Mouse (Mus musculus) gastrocnemius, adult 8-10 months (tissue): ENCODE data around the gene Zfp652. TPM values are rescaled to one million over a fixed set of nuclear protein-coding genes. Genes with fewer than 3 reads are reported as not detected.
A peak's percentile ranks its signal among the peaks of the same experiment; 100 is the strongest.

Experiments used
- DNase-seq, 2 experiments: peaks; one replicate each; pipeline ENCODE4 v3.0.0; 2022; ENCODE audit warnings: low spot score in 2 of 2
- total RNA-seq, 4 experiments: library from RNA; stranded (reverse); gene quantifications; 2 replicates each; pipeline ENCODE4 v1.2.4; 2022

Zfp652 gene
- total RNA-seq, 4 experiments from 2014 or later: 107 to 171 (median 133) TPM

DNA sequence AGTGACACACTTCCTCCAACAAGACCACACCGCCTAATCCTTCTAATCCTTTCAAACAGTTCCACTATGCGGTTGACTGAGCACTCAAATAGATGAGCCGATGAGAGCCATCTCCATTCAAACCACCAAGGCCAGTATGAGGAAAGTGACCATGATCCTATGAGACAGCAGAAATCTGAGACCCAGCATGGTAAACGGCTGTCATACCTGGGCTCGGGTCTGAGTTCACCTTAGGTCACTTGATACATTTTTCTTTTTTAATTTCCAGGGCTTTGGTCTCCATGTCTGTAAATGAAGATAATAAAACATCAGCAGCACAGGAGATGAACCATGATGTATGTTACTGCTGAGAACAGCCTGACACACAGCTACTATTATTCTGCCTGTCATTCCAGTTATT is 95.4 kb downstream of the Zfp652 start:
- no peak for DNase-seq

DNA sequence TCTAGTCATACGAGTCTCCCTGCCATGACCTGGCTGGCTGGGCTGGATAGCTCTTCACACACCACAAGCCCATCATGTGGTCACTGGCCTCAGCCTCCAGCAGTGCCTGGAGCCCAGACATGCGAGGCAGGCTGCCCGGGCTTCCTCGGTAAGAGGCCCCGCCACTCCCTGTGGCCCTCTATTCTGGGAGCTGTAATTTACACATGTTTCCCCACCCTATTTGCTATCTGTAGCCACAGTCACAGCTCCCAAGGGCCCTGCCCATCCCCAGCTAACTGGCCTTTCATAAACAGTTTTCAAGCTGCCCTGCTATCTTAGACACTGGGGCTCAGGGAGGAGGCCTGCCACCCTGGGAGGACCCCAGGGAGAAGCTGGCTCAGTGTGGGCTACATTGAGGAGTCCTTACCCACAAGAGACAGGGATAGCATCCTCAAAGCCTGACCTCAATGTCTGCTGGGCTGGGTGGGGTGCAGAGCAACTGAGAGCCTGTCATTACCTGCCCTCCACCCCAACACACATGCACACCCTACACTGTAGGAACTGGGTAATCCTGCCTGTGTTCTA is 96.1 kb downstream of the Zfp652 start:
- peak; percentile 67 to 88 for DNase-seq

DNA sequence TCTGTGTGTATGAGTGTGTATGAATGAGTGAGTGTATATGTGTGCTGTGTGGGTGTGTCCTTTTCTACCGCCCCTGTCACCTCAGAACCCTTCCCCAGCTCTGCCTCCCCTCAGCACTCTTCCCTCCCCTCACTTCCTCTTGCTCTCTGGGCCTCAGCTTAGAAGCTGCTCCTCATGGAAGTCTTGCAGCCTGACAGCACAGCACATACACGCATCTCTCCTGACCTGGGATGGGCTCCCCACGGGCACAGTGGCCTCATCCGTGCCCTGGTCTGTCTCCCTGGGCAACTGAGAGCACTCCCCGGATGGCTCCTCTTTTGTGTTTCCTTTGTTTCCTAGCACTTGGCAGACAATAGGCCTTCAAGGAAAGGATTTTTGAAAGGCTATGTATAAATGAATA is 97.1 kb downstream of the Zfp652 start:
- DNase-seq: no peak

DNA sequence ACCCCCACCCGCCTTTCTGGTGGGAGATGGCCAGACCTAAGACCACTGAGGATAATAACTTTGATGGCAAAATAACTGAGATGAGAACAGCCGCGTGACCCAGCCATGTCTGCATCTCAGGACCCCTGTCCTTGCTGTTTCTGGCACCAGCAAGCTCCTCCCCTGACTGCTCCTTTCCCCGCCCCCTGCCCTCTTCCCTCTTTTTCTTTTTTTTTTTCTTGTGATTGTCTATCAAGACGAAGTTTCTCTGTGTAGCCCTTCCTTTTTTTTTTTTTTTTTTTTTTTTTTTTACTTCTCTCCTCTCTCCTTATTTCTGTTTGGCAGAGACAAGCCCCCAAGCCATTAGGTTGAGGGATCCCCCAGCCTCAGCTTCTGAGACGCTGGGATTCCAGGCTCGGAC is 98.4 kb downstream of the Zfp652 start:
- DNase-seq: no peak

DNA sequence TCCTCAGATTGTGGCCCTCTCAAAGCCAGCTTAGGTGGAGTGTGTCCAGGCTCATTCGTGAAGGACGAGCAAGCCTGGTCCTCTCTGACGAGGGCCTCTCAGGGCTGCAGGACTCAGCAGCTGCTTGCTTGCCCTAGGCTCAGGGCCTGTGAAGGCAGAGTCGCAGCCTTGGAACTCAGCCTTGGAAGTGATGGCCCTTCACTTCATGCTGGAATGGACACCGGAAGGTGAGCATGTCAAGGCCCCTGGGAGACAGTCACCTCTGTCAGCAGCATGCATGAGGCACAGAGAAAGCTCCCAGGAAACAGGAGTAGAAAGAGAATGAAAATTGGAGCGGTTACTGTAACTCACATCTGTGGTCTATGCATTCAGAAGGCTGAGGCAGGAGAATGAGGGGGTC is 99.3 kb downstream of the Zfp652 start:
- no peak for DNase-seq

DNA sequence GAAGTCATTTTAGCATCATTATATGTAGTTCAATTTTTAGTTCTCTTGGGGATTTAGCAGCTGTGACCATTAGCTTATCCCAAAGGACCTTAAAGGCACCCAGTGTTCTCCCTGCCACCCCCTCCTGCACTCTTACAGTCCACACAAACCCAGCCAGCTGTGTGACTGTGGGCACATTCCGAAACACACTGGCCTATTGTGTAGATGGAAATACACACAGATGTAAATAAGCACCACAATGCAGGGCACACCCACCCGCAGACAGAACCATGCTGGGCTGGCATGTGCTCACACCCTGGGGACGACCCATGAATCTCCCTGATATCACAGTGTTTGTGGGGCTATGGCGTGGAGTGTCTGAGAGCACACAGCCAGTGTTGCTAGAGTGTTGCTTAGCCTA is 99.8 kb downstream of the Zfp652 start:
- no peak for DNase-seq

DNA sequence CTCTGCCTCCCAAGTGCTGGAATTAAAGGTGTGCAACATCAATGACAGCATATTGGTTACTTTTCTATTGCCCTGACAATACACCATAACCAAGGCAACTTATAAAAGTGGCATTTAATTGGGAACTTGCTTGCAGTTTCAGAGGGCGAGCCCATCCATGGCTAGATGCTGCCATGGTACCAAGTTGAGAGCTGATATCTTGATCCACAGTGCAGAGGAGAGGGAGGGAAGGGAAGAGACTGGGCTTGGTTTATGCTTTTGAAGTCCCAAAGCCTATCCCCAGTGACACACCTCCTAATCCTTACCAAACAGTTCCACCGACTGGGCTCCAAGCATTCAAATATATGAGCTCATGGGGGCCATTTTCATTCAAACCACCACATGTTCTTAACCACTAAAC is 101.6 kb downstream of the Zfp652 start:
- DNase-seq: no peak

DNA sequence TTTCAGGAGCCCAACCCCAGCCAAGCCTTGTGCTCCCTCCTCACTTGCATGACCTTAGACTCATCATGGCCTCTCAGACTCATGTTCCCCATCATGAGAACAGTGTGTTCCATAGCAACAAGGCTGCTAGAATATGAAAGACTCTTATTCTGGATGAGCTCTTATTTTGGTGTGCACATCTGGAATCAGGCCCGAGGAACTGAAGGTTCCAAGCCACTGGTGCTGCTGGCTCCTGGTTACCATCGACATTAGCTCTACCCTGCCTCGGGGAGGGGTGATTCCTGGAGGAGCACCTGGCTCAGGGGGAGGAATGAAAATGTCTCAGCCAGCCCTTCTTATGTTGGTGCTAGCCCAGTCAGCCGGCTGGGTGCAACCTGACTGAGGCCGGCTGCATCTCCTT is 102.4 kb downstream of the Zfp652 start:
- peak in 1 of 2 experiments; percentile 55 for DNase-seq

DNA sequence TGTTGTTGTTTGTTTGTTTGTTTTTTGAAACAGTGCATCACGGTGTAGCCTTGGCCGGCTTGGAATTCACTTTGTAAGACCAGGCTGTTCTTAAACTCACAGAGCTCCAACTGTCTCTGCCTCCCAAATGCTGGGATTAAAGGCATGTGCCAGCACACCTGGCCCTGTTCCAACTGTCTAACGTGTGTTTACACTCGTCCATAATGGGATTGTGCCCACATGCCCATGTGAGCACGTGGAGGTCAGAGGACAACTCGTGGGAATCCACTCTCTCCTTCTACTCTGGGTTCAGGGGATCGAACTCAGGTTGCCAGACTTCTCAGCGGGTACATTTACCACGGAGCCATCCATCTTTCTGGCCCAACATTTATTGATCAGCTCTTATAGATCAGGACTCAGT is 102.9 kb downstream of the Zfp652 start:
- DNase-seq: no peak

DNA sequence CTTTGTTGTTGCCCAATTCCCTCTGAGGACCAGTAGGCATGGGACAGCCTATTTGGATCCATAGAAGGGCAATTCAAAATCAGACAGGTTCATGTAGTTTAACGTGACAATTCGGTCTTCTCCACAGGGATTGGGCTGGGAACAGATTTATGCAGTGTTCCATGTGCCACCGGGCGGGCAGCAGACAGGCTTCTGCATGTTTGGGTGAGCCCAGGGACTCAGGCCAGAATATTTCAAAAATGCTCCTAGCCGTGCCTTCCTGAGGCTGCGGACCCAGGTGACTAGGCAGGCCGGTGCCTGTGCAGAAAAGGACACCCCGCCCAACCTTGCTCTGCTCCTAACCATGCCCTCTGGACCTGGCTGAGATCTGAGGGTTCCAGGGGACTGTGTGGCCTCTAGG is 106.7 kb downstream of the Zfp652 start:
- DNase-seq: no peak

DNA sequence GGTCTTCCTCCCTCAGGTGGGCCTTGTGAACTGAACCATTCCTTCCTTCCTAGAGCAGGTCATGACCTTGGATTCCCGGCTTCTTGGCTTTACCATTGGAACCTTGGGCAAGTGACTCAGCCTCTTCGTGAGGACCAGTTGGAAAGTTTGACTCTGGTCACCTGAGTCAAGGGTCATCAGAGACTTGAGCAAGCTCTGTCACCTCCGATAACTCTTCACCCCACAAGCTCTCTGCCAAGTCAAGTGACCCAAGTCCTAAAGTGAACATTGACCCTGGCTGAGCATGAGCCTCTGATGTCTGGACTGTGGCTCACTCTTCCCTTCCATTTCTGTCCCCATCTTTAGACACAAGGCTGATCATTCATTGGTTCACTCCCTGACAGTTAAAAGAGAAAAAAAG is 109.0 kb downstream of the Zfp652 start:
- DNase-seq: no peak

DNA sequence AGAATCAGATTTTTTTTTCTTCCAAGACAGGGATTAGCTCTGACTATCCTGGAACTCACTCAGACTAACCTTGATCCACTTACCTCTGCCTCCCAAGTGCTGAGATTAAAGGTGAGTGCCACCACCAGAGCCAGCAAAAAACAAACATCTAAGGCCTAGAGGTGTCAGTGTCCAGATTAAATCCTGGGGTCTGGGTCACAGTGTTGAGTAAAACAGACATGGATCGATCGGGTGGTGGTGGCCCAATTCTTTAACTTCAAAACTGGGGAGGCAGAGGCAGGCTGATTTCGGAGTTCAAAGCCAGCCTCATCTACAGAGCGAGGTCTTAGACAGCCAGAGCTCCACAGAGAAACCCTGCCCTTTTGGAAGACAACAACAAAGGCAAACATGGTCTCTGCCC is 110.0 kb downstream of the Zfp652 start:
- no peak for DNase-seq

DNA sequence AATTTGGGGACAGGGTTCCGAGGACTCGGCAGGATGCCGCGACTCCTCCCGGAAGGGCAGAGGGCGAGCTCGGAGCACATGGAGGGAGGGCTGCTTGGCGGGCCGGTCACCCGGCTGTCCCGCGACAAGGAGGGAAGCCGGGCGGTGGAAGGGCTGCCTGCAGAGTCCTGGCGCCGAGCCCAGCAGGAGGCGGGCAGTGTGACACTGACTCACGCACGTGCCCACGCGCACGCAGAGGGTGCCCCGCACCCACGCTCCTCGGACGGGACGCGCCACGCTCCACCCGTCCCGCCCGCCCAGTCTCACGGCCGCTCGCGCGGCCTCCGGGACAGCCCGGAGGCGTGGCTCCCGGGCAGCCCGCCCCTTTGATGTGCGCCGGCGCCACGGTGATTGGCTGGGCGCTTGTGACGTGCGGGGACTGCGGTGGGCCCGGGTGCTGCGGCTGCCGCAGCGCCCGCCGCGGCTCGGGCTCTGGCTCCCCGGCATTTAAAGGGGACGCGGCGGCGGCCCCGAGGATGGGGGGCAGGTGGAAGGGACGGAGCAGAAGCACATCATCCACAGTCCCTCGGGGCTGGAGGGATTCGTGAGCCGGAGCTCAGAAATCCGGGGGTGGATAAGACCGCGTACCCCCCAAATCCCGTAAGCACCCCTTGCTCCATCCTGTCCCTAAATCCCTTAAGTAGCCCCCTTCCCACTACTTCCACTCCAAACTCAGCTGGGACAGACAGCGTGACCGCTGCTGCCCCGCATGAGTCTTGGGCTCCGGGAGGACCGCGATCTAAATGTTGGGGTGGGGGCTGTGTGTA is 111.8 kb downstream of the Zfp652 start, which contains the start of gene Phospho1:
Gene Phospho1 (plus strand): TSS at position 429 of the 806 bp plus-strand sequence.
- DNase-seq: peak; percentile 83 to 90

DNA sequence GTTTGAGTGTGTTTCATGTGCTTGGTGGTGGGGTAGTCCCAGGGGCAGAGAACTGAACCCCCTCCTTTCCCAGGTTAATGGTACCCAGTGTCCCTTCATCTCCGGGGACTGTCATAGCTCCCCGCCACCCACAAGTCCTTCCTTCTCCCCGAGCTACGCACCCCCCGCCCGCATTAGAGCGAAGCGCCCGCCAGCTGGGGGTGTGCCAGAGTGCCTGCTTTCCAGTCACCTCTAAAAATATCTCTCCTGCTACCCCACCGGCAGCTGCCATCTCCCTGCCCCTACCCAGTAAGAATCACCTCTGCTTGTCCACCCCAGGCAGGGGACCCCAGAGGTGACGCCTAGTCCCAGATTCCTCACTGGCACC is 112.4 kb downstream of the Zfp652 start:
- DNase-seq: peak; percentile 84 to 87

DNA sequence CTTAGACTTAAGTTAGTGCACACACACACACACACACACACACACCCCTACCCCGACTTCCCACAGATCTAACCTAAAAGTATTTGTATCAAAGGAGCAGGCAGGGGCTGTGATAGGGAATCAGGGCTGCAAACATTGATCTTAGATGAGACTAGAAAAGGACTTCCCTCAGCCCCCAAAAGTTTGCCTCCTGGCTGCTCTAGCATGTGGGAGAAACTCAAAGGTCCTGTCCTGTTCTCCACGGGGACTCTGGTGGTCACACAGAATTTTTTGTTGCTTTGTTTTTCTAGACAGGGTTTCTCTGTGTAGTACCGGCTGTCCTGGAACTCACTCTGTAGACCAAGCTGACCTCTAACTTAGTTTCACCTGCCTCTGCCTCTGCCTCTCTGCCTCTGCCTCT is 113.2 kb downstream of the Zfp652 start:
- no peak for DNase-seq

DNA sequence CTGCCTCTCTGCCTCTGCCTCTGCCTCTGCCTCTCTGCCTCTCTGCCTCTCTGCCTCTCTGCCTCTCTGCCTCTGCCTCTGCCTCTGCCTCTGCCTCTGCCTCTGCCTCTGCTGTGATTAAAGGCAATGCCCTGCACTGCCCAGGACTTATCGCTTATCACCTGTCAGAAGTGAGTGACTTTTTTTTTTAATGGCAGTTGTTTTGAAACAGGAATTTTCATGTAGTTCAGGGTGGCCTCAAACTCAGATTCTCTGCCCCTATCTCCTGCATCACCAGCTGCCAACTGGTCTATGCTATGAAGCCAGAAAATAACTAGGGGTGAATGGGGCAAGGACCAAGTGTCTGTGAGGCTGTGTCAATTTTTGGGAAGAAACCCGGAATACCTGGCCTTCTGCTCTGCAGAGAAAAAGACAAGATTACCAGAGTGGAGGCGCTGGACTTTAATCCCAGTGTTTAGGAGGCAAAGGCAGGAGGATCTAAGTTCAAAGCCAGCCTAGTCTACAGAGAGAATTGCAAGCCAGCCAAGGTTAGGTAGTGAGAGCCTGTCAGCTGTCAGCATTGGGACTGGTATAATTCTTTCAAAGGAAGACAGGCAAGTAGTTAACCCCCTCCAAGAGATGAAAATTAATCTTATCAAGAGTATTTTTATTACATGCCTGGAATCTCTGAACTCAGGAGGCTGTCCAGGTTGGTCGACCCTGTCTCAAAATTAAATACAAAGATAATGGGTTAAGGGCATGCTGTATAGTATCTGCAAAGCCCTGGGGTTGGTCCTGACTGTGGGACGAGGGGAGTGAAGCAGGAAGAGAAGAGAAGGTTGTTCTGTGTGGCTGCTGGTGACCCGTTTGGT is 114.1 kb downstream of the Zfp652 start:
- no peak for DNase-seq

DNA sequence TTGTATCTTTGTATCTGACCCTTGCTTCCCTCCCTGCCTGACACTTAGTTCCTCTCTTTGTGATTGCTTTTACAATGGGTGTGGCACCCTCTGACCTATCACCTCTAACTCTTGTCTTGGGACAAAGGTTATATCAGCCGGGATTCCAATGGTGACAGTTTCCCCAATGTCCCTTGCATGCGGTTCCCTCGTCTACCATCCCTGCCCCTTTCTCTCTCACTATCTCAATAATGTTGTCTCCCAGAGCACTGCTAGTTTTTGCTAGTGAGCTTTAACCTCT is 114.6 kb downstream of the Zfp652 start:
- DNase-seq: no peak

DNA sequence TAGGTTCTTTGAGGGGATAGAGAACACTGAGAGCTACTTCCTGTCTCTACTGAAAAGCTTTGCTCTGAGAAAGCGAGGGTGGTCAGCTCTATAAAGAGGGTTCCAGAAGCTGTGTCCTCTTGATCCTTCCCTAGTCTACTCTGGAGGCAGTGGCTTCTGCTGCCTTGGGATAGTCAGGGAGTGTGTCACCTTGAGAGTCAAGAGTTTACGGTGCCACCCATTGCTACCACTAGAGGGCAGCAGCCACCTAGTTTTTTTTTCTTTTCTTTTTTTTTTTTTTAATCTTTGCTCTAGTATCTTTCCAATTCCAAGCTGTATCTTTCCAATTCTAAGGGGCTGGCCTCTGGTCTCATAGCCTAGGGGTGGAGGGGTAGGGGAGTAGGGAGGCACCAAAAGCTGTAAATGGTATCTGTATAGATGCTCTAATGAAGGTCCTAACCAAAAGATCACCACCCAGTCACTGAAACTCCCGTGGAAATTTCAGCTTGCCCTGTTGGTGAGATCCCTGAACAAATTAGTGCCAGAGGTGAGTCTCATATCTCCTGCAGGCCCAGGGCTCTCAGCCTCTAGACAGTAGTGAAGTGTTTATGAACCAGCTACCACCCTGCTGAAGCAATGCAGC is 115.1 kb downstream of the Zfp652 start:
- DNase-seq: peak; percentile 44 to 50

DNA sequence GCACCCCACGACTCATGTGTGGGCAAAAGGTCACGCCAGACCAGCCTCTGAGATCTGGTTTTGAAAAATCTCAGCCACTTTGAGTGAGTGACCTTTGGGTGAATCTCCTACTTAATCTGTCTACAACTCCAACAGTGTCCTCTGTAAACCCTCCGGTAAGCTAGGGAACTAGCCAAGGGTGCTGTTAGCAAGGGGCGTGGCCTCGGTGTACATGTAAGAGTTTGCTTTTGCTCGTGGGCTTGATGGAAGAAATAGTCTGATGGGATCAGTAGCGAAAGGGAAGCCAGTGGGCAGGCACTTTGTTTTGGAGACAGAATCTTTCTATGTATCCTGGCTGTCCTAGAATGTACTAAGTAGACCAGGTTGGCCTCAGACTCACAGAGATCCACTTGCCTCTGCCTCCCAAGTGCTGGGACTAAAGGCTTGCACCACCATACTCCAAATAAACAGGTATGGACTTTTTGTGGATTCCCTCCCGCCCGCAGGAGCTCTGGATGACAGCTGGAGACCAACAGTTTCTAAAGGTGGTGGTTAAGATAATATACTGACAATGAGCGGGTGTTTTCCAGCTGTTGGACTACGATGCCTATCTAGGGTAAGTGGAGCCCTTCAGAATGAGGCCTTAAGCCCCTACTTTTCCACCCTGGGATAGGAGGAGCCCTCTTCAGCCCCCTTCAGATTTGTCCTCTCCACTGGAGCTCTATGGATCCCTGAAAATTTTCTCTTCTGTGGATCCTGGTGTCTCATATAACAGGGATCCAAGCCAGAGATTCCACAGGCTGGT is 115.9 kb downstream of the Zfp652 start:
- no peak for DNase-seq

DNA sequence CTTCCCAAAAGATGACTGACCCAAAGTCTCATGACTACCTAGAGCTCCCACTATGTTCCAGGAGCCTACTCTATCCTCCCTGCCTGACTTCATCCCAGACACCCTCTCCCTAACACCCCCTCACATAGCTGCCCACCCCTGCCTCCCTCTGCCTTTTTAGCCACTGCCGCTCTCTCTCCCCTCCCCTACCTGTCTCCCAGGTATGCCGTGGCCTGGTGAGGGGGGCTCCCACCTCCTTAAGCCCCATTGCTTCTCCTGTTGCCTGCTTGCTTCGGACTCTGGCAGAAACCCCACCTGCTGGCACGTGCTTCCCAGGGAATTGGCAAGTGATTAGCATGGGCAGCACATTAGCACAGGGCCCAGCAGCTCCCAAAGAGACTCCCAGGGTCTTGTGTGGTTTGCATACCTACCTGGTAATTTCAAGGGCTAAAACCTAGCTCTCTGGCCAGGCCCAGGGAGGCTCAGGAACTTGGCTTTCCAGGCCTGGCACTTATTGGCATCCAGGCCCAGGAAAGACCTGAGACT is 117.1 kb downstream of the Zfp652 start:
- DNase-seq: no peak
